Mouse (Mus musculus): ENCODE data around the gene Eci1. TPM values are rescaled to one million over a fixed set of nuclear protein-coding genes. Genes with fewer than 3 reads are reported as not detected.
A peak's percentile ranks its signal among the peaks of the same experiment; 100 is the strongest.
"Not testable (repeated sequence)": the region's sequence is repeated elsewhere in the genome, so short reads cannot be mapped to it uniquely, and the experiment has no call there.

The Eci1 gene
- polyA plus RNA-seq, 1 experiment from 2014 or later = 85.0 TPM

- ATAC-seq (ENCODE audit: low FRiP score, low read depth) = no peak
- no peak overlapping the region for H3K4me3 ChIP-seq
- peaks cover 91% of the 10 kb centered on the region for H3K36me3 ChIP-seq
- no peak overlapping the region for H3K4me2 ChIP-seq (replicated peaks)
- H3K27me3 ChIP-seq = no peaks in the 10 kb centered on the region
- H3K9me3 ChIP-seq = no peaks in the 10 kb centered on the region
- H3K4me1 ChIP-seq = no peaks in the 10 kb centered on the region
- 92% methylated on average over 14 of the region's 14 CpGs for WGBS
- no peak overlapping the region for H3K27ac ChIP-seq
- H3K9ac ChIP-seq = no peak overlapping the region
Measured at GRCm38 (mm10) chr17:24442107-24442506, 15.7 kb downstream of the Eci1 start.

- Histone ChIP-seq H3K4me1 (no peaks in the 10 kb centered on the region), H3K27me3 (no peaks in the 10 kb centered on the region), H3K9ac (no peak within 1 kb of the TSS), H3K4me2 (replicated peaks) (no peak within 1 kb of the TSS), H3K36me3 (peaks cover 92% of the 10 kb centered on the region), H3K9me3 (no peaks in the 10 kb centered on the region), H3K4me3 (no peak within 1 kb of the TSS), H3K27ac (no peak within 1 kb of the TSS)
- ATAC-seq (ENCODE audit: low FRiP score, low read depth) = no peak
- 85% methylated on average over 7 of the region's 7 CpGs for WGBS
Measured at GRCm38 (mm10) chr17:24442632-24443155, 16.3 kb downstream of the Eci1 start, which contains the start of gene Dnase1l2. Dnase1l2 (minus strand) TSS chr17:24443105.

- WGBS = 89% methylated on average over 4 of the region's 4 CpGs
- Histone ChIP-seq H3K9ac (no peak overlapping the region), H3K4me2 (replicated peaks) (no peak overlapping the region), H3K27me3 (no peaks in the 10 kb centered on the region), H3K4me1 (no peaks in the 10 kb centered on the region), H3K9me3 (no peaks in the 10 kb centered on the region), H3K4me3 (no peak overlapping the region), H3K36me3 (peaks cover 92% of the 10 kb centered on the region), H3K27ac (no peak overlapping the region)
- no peak for ATAC-seq (ENCODE audit: low FRiP score, low read depth)
Measured at GRCm38 (mm10) chr17:24443409-24443808, 17.0 kb downstream of the Eci1 start.

GRCm38 (mm10) chr17:24446590-24446989 is 20.1 kb downstream of the Eci1 start:
- Histone ChIP-seq H3K27me3 (no peaks in the 10 kb centered on the region), H3K4me1 (no peaks in the 10 kb centered on the region), H3K9ac (no peak overlapping the region), H3K9me3 (no peaks in the 10 kb centered on the region), H3K4me2 (replicated peaks) (no peak overlapping the region), H3K4me3 (no peak overlapping the region), H3K36me3 (peaks cover 95% of the 10 kb centered on the region), H3K27ac (no peak overlapping the region)
- no peak for ATAC-seq (ENCODE audit: low FRiP score, low read depth)
- WGBS = 92% methylated on average over 8 of the region's 8 CpGs

GRCm38 (mm10) chr17:24449507-24449906 is 23.1 kb downstream of the Eci1 start:
- Histone ChIP-seq H3K4me2 (replicated peaks) (no peak overlapping the region), H3K27me3 (no peaks in the 10 kb centered on the region), H3K9me3 (no peaks in the 10 kb centered on the region), H3K36me3 (peaks cover 77% of the 10 kb centered on the region), H3K4me1 (peaks cover 14% of the 10 kb centered on the region), H3K9ac (no peak overlapping the region), H3K4me3 (no peak overlapping the region), H3K27ac (no peak overlapping the region)
- no peak for ATAC-seq (ENCODE audit: low FRiP score, low read depth)
- WGBS = 86% methylated on average over 6 of the region's 6 CpGs

GRCm38 (mm10) chr17:24451220-24451619 is 24.8 kb downstream of the Eci1 start:
- Histone ChIP-seq H3K36me3 (peaks cover 60% of the 10 kb centered on the region), H3K27me3 (no peaks in the 10 kb centered on the region), H3K4me1 (peaks cover 17% of the 10 kb centered on the region), H3K4me2 (replicated peaks) (no peak overlapping the region), H3K27ac (no peak overlapping the region), H3K9ac (no peak overlapping the region), H3K9me3 (no peaks in the 10 kb centered on the region), H3K4me3 (no peak overlapping the region)
- WGBS = 92% methylated on average over 6 of the region's 6 CpGs
- ATAC-seq (ENCODE audit: low FRiP score, low read depth) = no peak

- H3K9ac ChIP-seq = no peak overlapping the region
- no peak overlapping the region for H3K27ac ChIP-seq
- no peak for ATAC-seq (ENCODE audit: low FRiP score, low read depth)
- no peaks in the 10 kb centered on the region for H3K9me3 ChIP-seq
- no peaks in the 10 kb centered on the region for H3K27me3 ChIP-seq
- H3K36me3 ChIP-seq = peaks cover 38% of the 10 kb centered on the region
- H3K4me3 ChIP-seq = no peak overlapping the region; the same call in 1 of the 2 replicates
- peaks cover 17% of the 10 kb centered on the region for H3K4me1 ChIP-seq
- H3K4me2 ChIP-seq (replicated peaks) = peak overlapping the region; percentile 78
- WGBS = 79% methylated on average over 2 of the region's 2 CpGs
Measured at GRCm38 (mm10) chr17:24453372-24453771, 26.9 kb downstream of the Eci1 start.

- Histone ChIP-seq H3K9ac (peak overlapping the region; percentile 88), H3K4me3 (peak overlapping the region; percentile 85), H3K27me3 (no peaks in the 10 kb centered on the region), H3K4me1 (peaks cover 17% of the 10 kb centered on the region), H3K4me2 (replicated peaks) (peak overlapping the region; percentile 78), H3K36me3 (peaks cover 29% of the 10 kb centered on the region), H3K9me3 (no peaks in the 10 kb centered on the region), H3K27ac (peak overlapping the region; percentile 95)
- 4% methylated on average over 14 of the region's 14 CpGs for WGBS
- no peak for ATAC-seq (ENCODE audit: low FRiP score, low read depth)
Measured at GRCm38 (mm10) chr17:24454218-24454755, 27.8 kb downstream of the Eci1 start.

GRCm38 (mm10) chr17:24454756-24455522 is 28.5 kb downstream of the Eci1 start:
- H3K4me3 ChIP-seq = peak overlapping the region; percentile 85
- no peaks in the 10 kb centered on the region for H3K9me3 ChIP-seq
- peak overlapping the region; percentile 78 for H3K4me2 ChIP-seq (replicated peaks)
- WGBS = under 1% methylated on average over 67 of the region's 67 CpGs
- peak overlapping the region; percentile 88 for H3K9ac ChIP-seq
- H3K27me3 ChIP-seq = no peaks in the 10 kb centered on the region
- peak overlapping the region; percentile 95 for H3K27ac ChIP-seq
- ATAC-seq (ENCODE audit: low FRiP score, low read depth) = peak; percentile 94
- H3K4me1 ChIP-seq = peaks cover 17% of the 10 kb centered on the region
- peaks cover 23% of the 10 kb centered on the region for H3K36me3 ChIP-seq

- ATAC-seq (ENCODE audit: low FRiP score, low read depth) = not testable (repeated sequence)
Measured at GRCm38 (mm10) chr17:24455523-24456206, 29.2 kb downstream of the Eci1 start.

GRCm38 (mm10) chr17:24461580-24461979 is 35.1 kb downstream of the Eci1 start:
- Histone ChIP-seq H3K4me1 (no peaks in the 10 kb centered on the region), H3K4me2 (replicated peaks) (no peak overlapping the region), H3K9ac (no peak overlapping the region), H3K36me3 (no peaks in the 10 kb centered on the region), H3K27ac (no peak overlapping the region), H3K4me3 (no peak overlapping the region), H3K27me3 (no peaks in the 10 kb centered on the region), H3K9me3 (no peaks in the 10 kb centered on the region)
- ATAC-seq (ENCODE audit: low FRiP score, low read depth) = no peak
- 51% methylated on average over 2 of the region's 2 CpGs for WGBS

More at GRCm38 (mm10) chr17:24455523-24456206, 29.2 kb downstream of the Eci1 start:
- not testable (repeated sequence) for H3K9me3 ChIP-seq, H3K27me3 ChIP-seq, H3K9ac ChIP-seq
- Histone ChIP-seq H3K27ac (peak overlapping the region; percentile 6; the same call in 1 of the 2 replicates), H3K4me3 (peak overlapping the region; percentile 85), H3K36me3 (peaks cover 15% of the 10 kb centered on the region), H3K4me2 (replicated peaks) (peak overlapping the region; percentile 78), H3K4me1 (peaks cover 17% of the 10 kb centered on the region)
- 53% methylated on average over 10 of the region's 10 CpGs for WGBS

GRCm38 (mm10) chr17:24462932-24463331 is 36.5 kb downstream of the Eci1 start:
- H3K4me2 ChIP-seq (replicated peaks) = no peak overlapping the region
- ATAC-seq (ENCODE audit: low FRiP score, low read depth) = no peak

More at GRCm38 (mm10) chr17:24462932-24463331, 36.5 kb downstream of the Eci1 start:
- no peak overlapping the region for H3K27ac ChIP-seq
- no peak overlapping the region for H3K4me3 ChIP-seq
- H3K27me3 ChIP-seq = no peaks in the 10 kb centered on the region
- no peaks in the 10 kb centered on the region for H3K9me3 ChIP-seq
- WGBS = 85% methylated on average over 1 of the region's 1 CpGs
- no peak overlapping the region for H3K9ac ChIP-seq
- no peaks in the 10 kb centered on the region for H3K36me3 ChIP-seq
- H3K4me1 ChIP-seq = no peaks in the 10 kb centered on the region

Measured in limb, embryonic 13.5 days (tissue).